Mouse (Mus musculus) liver, embryonic 18 days (tissue): ENCODE data around the gene Vmn1r79. TPM values are rescaled to one million over a fixed set of nuclear protein-coding genes. Genes with fewer than 3 reads are reported as not detected.

ENCODE experiments used
- polyA plus RNA-seq: library from polyadenylated mRNA; depleted of rRNA; stranded (reverse); fragments of >200 nt; gene quantifications from 2 replicates; pipeline ENCODE4 v1.2.3, GENCODE M21; 2012; rRNA removed

The Vmn1r79 gene
- not detected in 2 replicates for polyA plus RNA-seq

DNA sequence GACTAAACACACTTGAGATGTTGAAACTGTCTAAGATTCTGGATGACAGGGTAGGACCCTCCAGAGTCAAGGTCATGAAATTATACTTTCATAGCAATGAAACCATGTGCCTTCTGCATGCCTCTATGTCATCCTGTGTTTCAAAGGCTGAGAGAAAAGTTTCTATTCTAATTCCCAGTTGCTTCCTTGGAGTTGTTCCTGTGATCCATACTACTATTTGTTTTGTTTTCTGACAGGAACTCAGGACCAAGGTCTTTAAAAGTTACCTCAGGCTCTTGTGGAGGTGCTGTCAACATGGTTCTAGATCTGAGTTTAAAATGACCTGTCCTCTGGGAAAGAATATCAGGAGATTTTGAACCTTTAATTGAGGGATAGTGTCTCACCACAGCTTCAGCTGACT lies at the start of gene Vmn1r79:
Gene Vmn1r79, plus strand, starts transcription at position 301 of the 400 bp plus-strand sequence.

DNA sequence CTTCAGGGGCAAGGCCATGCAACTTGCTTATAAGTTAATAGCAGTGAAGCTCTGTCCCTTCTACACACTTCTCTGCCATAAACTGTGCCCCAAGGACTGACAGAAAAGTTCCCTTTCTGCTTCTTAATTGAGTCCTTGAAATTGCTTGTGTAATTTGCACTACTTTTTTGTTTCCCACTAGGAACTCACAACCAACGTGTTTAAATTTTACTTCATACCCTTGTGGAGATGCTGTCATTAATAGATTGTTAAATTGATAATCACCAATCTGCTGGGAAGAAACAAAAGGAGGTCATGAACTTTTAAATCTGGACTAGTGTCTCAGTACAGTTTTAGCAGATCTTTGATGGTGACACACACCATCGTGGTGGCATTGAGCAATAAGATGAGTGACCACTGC lies 21.1 kb upstream of the Vmn1r79 start, which contains the start of gene Vmn1r78:
Gene Vmn1r78, plus strand, starts transcription at position 301 of the 400 bp plus-strand sequence.

DNA sequence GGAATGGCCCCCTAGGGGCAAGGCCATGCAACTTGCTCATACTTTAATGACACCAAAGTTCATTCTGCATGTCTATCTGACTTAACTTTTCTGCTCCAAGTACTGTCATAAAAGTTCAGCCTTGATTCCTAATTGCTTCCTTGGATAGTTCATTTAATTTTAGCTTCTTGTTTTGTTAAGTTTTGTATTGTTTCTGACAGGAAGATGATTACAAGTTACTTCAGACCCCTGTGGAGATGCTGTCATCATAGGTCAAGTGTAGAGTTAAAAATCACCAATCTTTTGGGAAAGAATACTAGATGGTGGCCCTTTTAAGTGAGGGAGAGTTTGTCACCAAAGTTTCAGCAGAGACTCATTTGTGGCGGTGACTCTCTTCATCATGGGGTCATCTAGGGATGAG lies 17.9 kb downstream of the Vmn1r79 start, which contains the start of gene Vmn1r80:
Gene Vmn1r80, plus strand, starts transcription at position 301 of the 400 bp plus-strand sequence.

Other genes with a start within 250 kb of the Vmn1r79 start
- gene Vmn1r76, start 233.1 kb upstream of the Vmn1r79 start, polyA plus RNA-seq: not detected in 2 replicates
- not detected in 2 replicates for gene Vmn1r77, start 134.5 kb upstream of the Vmn1r79 start, polyA plus RNA-seq
- not detected in 2 replicates for gene Vmn1r78, start 21.0 kb upstream of the Vmn1r79 start, polyA plus RNA-seq
- not detected in 2 replicates for gene Vmn1r80, start 18.0 kb downstream of the Vmn1r79 start, polyA plus RNA-seq
- gene Vmn1r81, start 97.0 kb downstream of the Vmn1r79 start, polyA plus RNA-seq: not detected in 2 replicates
- not detected in 2 replicates for gene Vmn1r82, start 129.2 kb downstream of the Vmn1r79 start, polyA plus RNA-seq
- gene Vmn1r83, start 158.2 kb downstream of the Vmn1r79 start, polyA plus RNA-seq: not detected in 2 replicates
- gene Vmn1r84, start 198.0 kb downstream of the Vmn1r79 start, polyA plus RNA-seq: not detected in 2 replicates